Mouse (Mus musculus) CD8-positive naive resting alpha-beta T cell, adult 2 months (primary cell): ENCODE results near the gene Tmeff1.

Experiments used
- DNase-seq, 2 experiments: peaks; one replicate each; pipeline ENCODE4 v3.0.0; 2022; ENCODE audit warnings: low read depth in 2 of 2, low spot score in 2 of 2

The Tmeff1 gene

DNA sequence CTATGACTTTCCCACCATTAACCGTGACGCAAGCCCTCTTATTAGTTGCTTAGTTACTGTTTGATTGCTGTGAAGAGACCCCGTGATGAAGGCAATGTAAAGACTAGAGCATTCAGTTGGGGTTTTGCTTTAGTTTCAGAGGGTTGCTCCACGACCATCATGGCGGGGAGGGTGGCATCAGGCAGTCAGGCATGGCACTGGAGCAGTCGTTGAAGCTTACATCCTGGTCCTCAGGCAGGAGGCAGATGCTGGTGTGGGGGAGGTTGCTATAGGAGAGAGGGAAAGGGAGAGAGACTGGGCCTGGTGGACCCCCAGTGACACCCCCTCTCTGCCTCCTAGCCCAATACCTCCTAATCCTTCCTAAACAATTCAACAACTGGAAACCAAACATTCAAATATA is 35.1 kb downstream of the Tmeff1 start:
- no peak for DNase-seq

DNA sequence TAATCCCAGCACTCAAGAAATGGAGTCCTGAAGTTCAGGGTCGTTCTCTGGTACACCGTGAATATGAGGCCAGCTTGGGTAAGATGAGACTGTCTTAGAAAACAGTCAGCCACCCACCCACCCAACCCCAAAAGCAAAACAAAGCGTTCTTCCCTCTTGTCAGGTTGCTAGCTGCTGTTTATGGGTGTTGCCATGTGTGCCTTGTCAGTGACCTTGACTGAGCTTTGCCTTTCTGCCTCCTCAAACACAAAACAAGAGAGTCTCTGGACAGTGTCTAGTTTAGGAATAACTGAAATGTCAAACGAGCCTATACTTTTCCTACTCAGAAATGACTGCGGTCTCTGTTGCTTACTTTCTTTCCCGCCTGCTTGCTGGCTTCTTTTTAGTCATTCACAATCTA is 37.3 kb downstream of the Tmeff1 start:
- no peak for DNase-seq

DNA sequence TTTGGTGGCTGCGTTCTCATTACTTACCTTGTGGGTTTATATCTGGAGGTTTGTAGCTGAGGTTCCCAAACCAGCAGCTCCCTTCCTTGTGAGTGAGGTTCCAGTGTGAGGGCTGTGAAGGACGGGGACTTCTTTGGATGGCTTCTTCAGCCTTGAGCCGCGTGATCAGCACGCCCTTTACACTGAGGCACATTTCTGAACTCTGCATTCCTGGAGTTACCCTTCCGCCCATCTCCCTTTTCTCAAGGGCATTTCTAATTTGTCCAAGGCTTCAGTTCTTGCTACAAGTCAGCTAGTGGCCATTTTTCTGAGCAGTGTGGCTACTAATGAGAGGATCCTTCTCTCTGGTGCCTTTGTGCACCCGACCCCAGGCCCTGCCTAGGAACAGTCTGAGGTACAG is 38.0 kb downstream of the Tmeff1 start:
- no peak for DNase-seq

DNA sequence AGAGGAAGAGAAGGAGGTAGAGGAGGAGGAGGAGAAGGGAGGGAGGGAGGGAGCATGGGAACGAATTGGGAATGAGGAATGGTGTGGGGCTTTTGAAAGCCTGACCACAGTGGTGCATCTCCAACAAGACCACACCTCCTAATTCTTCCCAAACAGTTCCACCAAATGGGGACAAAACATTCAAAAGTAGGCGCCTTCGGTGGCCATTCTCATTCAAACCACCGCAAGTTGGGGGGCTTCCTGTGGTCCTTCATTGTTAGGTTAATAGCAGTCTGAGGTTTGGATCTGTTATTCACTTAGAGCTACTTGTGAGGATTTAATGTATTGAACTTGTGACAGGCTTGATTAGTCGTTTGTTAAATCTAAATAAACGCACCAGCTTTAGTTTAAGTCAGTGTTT is 40.0 kb downstream of the Tmeff1 start:
- no peak for DNase-seq

DNA sequence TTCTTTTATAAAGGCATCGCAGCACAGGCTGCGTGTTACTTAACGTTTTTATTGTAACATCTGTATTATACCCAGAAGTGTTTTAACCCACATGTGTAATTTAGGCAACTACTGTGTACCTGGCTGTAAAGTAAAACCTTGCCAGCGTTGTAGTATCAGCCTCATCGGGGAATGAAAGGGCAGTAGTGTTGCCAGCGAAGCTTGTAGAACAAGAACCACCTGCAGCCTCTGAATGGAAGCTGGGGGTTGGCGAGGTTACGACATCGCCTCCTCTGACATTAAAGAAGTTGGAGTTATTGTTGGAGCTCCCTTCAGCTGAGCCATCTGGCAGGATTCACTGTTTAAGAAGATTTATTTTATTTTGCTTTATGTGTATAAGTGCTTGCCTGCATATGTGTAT is 40.9 kb downstream of the Tmeff1 start:
- DNase-seq = no peak

DNA sequence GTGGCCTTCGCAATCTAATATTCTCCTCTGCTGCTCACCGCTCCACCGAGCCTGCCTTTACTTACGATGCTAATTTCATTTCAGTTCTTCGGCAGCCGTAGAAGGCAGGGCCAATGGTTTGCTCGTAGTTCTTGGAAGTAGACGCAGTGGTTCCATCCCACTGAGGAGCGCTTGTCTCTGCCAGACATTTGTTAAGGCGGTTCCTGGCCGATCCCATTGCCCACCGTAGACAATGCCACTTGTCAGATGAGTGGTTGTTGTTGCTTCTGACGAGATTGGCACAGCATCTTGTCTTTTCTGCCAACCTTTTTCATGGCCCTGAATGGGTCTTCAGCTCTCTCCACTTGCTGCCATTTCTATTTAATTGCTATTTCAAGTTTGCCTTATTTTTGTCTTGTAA is 44.5 kb downstream of the Tmeff1 start:
- no peak for DNase-seq

DNA sequence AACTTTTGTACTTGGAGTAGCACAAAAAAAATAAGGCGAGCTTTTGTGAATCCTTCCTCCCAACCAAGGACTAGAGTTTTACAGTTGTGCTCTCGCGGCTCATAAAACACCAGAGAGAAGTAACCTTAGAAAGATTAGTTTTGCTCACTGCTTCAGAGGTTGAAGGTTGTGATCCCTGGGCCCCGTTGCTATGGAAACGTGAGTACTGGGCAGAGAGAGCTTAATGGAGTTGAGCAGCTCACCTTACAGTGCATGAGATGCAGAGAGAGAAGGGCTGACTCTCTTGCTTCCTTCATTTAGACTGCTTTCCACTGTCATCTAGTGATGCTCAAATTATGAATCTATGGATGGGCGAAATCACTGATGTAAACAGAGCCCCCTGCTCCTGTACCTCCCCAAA is 48.6 kb downstream of the Tmeff1 start:
- no peak for DNase-seq

DNA sequence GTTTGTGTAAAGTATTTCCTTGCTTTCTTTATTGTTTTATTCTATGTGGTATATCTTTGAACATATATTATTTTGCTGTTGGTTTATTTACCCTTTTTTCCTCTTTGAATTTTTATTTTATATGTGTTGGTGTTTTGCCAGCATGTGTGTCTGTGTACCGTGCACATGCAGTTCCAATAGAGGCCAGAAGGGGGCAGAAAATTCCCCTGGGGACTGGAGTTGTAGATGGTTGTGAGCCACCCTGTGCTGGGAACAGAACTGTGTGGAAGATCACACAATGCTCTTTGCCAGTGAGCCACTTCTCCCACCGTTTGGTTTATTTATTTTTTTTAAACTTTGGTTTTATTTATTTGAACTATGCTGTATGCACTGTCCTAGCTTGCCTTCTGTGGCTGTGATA is 49.1 kb downstream of the Tmeff1 start:
- no peak for DNase-seq

DNA sequence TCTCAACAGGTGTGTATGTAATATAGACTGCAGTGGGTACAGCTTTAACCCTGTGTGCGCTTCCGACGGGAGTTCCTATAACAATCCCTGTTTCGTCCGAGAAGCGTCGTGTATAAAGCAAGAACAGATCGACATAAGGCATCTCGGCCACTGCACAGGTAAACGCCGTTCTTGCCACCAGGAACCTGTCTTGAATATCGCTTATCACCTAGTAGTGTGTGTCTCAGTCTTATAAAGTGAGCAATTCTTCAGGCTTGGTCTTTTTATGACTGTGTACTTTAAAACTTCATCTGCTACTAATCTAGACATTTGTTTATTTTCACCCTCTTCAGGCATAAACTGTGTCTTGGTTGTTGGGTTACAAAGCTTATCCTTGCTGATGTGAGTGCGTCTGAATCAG is 51.9 kb downstream of the Tmeff1 start:
- DNase-seq = no peak

DNA sequence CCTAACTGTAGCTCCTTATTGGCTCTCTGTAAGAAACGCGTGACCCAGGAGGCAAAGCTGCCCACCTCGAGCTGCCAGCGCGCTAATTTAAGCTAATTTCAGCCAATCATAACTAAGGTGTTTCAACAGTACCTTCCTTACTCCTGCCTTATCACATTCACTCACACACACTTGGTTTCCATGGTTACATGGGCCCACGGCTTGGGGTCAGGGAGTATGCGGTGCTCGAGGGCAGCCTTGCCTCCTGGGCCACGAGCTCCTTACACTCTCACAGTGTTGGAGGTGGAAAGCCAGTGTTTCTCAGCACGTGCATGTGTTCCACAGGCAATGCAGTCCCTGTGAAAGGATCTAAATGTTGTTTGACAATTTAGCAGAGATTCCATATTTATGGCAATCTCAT is 53.2 kb downstream of the Tmeff1 start:
- no peak for DNase-seq

DNA sequence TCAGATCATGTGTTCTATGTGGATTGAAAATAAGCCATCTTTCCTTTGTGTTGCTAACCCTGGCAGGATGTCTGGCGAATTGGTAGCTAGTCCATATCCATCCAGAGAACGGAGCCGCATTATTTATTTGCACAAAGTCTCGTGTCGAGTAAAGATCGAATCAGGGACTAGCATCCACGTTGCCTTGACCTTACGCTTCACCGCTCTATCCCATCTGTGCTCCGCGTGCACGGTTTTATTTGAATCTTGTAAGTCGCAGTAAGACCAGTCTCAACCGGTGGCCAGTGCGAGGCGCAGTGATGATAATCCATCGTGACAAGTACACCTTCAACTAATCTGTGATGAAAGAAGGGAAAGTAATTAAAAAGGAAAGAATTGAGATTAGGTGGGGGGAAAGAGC is 54.5 kb downstream of the Tmeff1 start:
- DNase-seq = no peak

DNA sequence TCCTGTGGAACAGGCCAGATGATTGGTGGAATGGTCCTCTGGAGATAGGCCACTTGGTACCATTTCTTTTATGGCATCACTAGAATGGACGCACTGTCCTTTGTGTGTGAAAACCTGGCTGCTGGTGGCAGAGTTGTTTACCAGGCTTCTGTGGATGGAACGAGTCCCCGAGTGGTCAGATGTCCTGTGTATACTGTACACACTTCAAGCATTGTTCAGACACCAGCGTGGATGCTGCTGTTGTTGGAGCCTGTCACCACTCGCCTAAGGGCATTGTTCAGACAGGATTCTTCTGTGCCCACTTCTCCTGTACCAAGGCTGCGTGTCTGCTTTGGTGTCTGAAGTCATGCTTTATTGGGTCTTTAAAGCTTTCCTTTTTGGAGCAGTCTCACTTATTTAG is 58.8 kb downstream of the Tmeff1 start:
- no peak for DNase-seq

DNA sequence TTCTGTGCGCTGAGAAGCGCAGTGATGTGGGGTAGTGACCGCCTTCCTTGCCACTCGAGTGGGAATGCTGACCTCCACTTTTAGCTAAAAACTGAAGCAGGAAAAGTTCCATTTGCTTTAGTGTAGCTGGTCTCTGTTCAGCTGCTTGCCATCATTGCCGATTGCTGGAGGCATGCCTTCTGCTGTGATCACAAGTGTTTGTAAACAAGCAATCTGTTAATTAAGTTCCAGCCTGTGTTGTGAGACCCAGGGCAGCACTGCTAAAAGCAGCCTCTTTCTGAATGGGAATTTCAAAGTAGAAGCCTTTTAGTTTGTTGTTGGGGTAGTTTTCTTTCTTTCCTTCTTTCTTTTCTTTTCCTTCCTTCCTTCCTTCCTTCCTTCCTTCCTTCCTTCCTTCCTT is 61.2 kb downstream of the Tmeff1 start:
- DNase-seq = no peak

DNA sequence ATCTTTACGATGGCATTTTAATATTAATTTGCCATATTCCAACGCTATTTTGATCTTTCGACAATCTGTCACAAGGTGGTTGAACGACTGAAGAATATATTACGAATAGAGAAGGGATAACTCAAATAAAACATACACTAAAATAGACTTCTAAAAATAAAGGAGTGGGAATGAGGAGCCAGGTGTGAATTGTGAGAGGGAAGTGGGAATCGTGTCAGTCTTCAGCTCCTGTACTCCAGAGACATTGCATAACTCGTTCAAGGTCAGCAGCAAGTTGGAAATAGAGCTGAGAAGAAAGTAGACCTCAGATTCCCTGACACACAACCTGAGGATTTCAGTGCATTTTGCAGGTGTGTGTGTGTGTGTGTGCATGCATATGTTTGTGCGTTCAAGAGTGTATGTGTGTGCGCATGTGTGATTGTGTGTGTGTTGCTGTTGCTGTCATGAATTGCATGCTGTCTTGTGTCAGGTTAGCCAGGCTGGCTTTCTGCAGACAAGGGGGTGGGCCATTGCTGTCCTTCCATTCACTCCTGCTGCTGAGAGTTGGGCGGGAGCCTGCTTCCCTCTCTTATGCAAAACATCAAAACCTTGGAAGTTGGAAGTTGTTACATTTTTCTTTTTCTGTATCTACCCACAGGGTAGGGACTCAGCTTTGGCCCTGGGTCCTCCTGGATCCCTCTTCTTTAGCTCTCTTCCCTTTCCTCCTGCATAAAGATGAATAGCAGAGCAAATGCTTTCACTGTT is 65.8 kb downstream of the Tmeff1 start:
- DNase-seq = no peak

DNA sequence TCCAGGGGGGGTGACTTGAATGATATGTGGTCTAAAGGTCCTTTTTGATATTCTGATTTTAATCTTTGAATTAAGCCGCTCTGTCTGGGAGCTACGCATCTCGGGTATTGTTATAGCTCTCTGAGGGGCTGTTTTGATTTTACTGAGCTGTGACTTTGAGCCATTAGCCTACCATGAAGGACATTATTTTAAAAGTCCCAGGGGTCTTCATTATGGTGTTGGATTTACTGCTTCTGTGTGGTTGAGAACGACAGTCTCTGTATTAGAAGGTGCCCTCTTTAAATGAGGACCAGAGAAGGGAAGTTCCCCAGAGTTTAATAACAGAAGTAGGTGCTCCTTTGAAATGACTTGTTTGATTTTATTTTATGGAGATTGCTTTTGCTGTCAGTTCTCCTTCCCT is 69.1 kb downstream of the Tmeff1 start:
- no peak for DNase-seq

DNA sequence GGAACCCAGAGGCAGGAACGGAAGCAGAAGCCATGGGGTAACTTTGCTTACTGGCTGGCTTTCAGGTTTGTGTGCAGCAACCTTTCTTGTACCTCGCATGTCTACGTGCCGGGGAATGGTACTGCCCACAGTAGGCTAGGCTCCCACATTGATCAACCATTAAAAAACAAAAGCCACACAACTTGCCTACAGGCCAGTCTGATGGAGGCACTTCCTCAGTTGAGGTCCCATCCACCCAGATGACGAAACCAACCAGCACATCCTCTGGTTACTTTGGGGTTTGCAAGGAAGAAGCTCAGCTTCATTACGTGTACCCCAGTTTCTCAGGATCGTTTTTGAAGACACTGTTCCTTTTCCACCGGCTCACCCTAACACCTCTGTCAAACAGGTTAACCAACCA is 71.6 kb downstream of the Tmeff1 start:
- DNase-seq = no peak

DNA sequence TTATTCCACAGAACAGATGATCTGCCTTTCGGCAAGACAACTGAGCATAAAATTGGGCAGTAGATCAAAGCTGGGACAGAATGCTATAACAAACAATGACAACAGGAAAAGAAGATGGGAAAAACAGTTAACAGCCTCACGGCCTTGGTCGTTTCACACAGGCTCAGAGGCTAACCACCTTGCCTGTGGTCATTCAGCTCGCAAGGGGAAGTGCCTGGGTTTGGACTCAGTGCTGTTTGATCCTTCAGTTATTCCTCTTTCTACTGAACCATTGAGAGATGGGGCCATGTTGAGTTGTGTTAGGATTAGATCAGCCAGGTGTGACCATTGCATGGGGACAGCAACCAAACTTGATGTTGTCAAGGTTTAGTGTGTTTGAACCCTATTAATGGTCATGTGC is 75.2 kb downstream of the Tmeff1 start:
- DNase-seq = no peak

DNA sequence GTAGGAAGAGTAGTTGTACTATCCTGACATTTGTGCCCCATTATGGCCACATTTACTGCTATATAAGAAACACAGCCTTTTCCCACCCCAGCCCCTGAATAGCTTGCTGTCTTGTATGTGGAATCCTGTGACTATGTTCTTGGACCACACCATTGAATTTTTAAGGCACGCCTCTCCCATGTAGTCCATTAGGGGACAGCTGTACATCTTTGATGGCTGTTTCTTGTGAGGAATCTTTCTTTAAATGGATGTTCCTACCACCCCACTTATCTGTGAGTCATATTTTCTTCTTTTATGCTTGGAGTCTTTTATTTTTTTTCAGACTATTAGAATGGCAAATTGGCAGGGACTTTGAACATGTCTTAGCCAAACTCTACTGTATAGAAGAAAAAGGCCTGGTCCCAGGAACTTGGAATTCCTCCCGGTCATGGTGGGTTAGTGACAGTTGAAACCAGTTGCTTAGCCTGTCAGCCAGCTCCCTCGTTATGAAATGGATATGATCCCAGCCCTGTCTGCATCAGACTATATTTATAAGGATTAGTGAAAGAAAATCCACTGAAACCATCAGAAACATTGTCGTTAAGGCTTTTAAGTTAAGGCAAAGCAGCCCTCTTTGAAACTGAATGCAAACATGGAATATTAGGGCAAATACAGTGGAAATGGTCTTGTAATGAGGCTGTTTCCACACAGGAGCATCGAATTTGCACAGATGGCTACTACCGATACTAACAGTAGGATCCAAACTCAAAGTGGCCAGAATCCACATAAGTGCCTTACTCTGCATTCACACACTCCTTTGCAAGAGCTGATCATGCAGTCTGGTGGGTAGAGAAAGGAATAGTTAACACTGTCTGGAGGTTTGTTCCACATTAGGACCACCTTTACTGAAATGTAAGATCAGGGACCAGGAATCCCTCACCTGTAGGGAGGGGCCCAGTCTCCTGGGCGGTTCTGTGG is 75.9 kb downstream of the Tmeff1 start:
- DNase-seq = no peak

DNA sequence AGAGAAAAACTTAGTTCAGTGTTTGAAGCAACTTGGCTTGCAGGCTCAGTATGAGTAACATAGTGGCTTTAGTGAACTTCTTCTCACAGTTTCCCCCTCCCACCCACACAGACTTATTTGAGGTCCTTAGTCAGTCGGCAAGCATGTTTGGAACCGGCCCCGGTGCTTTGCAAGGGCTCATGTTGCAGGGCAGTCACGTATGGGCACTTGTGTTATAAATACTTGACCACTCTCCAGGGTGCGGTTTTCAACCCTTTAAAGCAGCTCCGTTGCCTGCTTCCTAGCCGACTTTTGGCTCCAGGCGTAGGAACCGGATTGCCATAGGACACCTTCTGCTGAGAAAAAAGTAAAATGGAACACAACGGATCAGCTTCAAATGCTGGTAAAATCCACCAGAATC is 78.3 kb downstream of the Tmeff1 start, which contains the start of gene Cavin4:
TSS of gene Cavin4 (plus strand) at position 244 of the 400 bp plus-strand sequence.
- no peak for DNase-seq

DNA sequence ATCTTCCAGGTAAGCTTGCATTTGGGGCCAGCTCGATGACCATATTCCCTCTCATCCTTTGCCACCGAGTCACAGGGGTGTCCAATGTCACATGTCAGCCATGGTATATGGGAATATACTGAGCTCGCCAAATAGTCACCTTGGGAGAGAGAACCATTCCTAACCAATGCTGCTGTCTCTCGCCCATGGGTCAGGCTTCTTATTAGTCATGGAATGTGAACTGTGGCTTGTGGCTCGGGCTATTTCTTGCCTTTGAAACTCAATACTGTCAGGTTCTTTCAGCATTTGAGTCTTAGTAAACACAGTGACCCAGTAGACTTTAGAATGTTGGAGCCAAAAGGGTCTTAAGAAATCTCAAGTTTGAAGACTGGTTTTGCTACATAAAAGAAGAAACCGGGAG is 79.0 kb downstream of the Tmeff1 start:
- no peak for DNase-seq

DNA sequence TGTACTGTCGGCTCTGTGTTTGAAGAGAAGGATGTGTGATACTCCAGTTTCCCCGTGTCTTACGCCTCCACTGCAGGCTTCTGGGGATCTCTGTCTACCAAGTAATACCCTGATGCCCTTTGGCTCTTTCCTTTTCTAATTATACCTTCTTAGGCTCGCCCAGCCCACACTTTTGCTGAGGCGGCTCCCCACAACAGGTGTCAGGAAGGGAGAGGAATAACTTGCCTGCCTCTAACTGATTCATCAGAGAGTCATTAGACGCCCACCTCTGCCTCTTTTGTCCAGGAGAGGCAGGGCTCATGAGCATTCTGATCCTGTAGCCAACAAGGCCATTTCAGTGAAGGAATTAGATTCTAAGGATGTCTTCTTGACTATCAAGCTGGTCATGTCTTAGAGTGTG is 82.3 kb downstream of the Tmeff1 start:
- DNase-seq = no peak

DNA sequence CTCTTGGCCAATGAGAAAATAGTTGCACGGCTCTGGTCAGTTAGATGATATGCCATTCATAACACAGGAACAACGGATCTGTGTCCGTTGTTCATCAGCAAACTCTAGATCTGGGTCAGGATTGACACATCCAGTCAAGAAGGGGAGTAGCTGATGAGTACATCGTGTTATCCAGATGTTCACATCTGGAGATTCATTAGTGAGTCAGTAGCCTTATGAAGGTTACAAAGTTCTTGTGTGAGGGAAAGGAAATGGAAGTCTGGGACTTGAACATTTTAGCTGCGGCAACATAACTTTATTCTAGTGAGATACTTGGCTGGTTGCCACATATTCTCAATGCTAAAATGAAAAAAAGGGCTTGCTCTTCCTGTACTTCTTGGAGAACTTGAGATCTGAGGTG is 87.9 kb downstream of the Tmeff1 start:
- DNase-seq = no peak
